Mouse (Mus musculus): ENCODE measurements around the gene Ralgps2.

DNA sequence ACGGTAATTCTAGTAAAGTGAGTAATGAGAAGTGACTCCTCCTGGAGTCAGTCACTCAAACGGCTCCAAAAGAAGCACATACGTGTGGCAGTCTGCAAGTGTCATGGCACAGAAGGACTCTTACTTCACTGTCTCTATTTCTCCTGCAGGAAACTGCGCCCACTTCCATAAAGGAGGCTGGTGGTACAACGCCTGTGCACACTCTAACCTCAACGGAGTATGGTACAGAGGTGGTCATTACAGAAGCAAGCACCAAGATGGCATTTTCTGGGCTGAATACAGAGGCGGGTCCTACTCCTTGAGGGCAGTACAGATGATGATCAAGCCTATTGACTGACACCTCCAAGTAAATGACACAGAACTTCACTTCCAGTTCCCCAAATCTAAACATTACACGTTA, 79.2 kb downstream of the Ralgps2 start:
- TF ChIP-seq E2F4 (IDR thresholded peaks at IDR 0.05; ENCODE audit: borderline replicate concordance, low read depth, low read length), result no peak
- TF ChIP-seq CTCF (IDR thresholded peaks at IDR 0.05 in 2 of 3, conservative IDR thresholded peaks at IDR 0.05 in 1 of 3; ENCODE audit: control insufficient read depth in 1 of 3, insufficient read depth in 1 of 3, low read depth in 2 of 3, low read length in 3 of 3, poor library complexity in 1 of 3, severe bottlenecking in 1 of 3), result no peak
- no peak for TF ChIP-seq POLR2A (IDR thresholded peaks at IDR 0.05; ENCODE audit: control insufficient read depth in 1 of 2, insufficient read depth in 1 of 2, low read depth in 1 of 2, low read length in 2 of 2, poor library complexity in 1 of 2)
- no peak for TF ChIP-seq HCFC1 (IDR thresholded peaks at IDR 0.05; ENCODE audit: low read depth, low read length)
- TF ChIP-seq MAX (IDR thresholded peaks at IDR 0.05; ENCODE audit: low read length), result no peak; the same call in 1 of the 2 replicates
- no peak for TF ChIP-seq GATA1 (IDR thresholded peaks at IDR 0.05; ENCODE audit: low read depth, low read length)
- TF ChIP-seq EP300 (IDR thresholded peaks at IDR 0.05; ENCODE audit: low read depth in 1 of 2, low read length in 2 of 2), result no peak
